ENCODE assay signal across 8 mouse cellular contexts in genomic region chr14:30549777-30550149, GRCm38 (mm10). TPM values are rescaled to one million over a fixed set of nuclear protein-coding genes. Genes with fewer than 3 reads are reported as not detected.
DNase-seq lines count a peak whose midpoint lies in the region; ATAC-seq and TF ChIP-seq lines count a peak whose summit lies in the region.

No protein-coding gene starts in this region.

- peaks cover 55% of the 10 kb centered on the region for H3K79me2 ChIP-seq in myocyte (ENCODE audit: control insufficient read depth, insufficient read depth)

- ATAC-seq in forebrain, embryonic 15.5 days (replicated peaks) = peak; percentile 35
- ATAC-seq in limb, embryonic 14.5 days (ENCODE audit: low FRiP score, low read depth) = no peak

- DNase-seq in layer of hippocampus, adult 2 months (ENCODE audit: low spot score in 2 of 2) = no peak
- DNase-seq in layer of hippocampus, adult 9-11 months = no peak
- DNase-seq in R1 (ENCODE audit: low read depth, low spot score) = peak; percentile 48
- DNase-seq in limb, embryonic 14.5 days (ENCODE audit: low spot score) = no peak
- DNase-seq in frontal cortex, postnatal 25 days (ENCODE audit: low spot score in 2 of 2) = no peak
- no peak for DNase-seq in adrenal gland, postnatal 14 days

- no peaks in the 10 kb centered on the region for H3K9me3 ChIP-seq in forebrain, embryonic 15.5 days
- H3K9me3 ChIP-seq in limb, embryonic 14.5 days (ENCODE audit: control insufficient read depth, low read length) = no peaks in the 10 kb centered on the region

- 0 out of 2 replicates have a peak, but pooled peaks cover 3% of the 10 kb centered on the region for H3K36me3 ChIP-seq in forebrain, embryonic 15.5 days
- H3K36me3 ChIP-seq in limb, embryonic 14.5 days (ENCODE audit: control insufficient read depth, insufficient read depth, low read length) = no peaks in the 10 kb centered on the region; the same call in 1 of the 2 replicates
- no peaks in the 10 kb centered on the region for H3K36me3 ChIP-seq in myocyte (ENCODE audit: control insufficient read depth, insufficient read depth)

- WGBS in forebrain, embryonic 15.5 days = under 1% methylated on average over 10 of the region's 10 CpGs
- under 1% methylated on average over 10 of the region's 10 CpGs for WGBS in limb, embryonic 14.5 days

- H3ac ChIP-seq in myocyte (ENCODE audit: control insufficient read depth, insufficient read length) = peak overlapping the region; percentile 48

- H3K4me2 ChIP-seq in forebrain, embryonic 15.5 days (replicated peaks) = peak overlapping the region; percentile 67
- peak overlapping the region; percentile 81 for H3K4me2 ChIP-seq in limb, embryonic 14.5 days (replicated peaks; ENCODE audit: low read depth, low read length, severe bottlenecking)
- peak overlapping the region; percentile 64 for H3K4me2 ChIP-seq in myocyte (ENCODE audit: low read depth)

- H3K4me3 ChIP-seq in layer of hippocampus, adult 2 months = peak overlapping the region; percentile 93
- H3K4me3 ChIP-seq in forebrain, embryonic 15.5 days = peak overlapping the region; percentile 78
- H3K4me3 ChIP-seq in limb, embryonic 14.5 days (replicated peaks; ENCODE audit: low read length) = peak overlapping the region; percentile 84
- peak overlapping the region; percentile 81 for H3K4me3 ChIP-seq in myocyte

- H3K27ac ChIP-seq in layer of hippocampus, adult 2 months = peak overlapping the region; percentile 94
- H3K27ac ChIP-seq in forebrain, embryonic 15.5 days (replicated peaks) = peak overlapping the region; percentile 89
- H3K27ac ChIP-seq in limb, embryonic 14.5 days (replicated peaks; ENCODE audit: low read depth, low read length) = peak overlapping the region; percentile 88

- no peaks in the 10 kb centered on the region for H3K27me3 ChIP-seq in forebrain, embryonic 15.5 days
- no peaks in the 10 kb centered on the region for H3K27me3 ChIP-seq in limb, embryonic 14.5 days (ENCODE audit: control insufficient read depth, insufficient read depth, low read length)
- no peaks in the 10 kb centered on the region for H3K27me3 ChIP-seq in myocyte (ENCODE audit: control insufficient read depth, insufficient read depth, insufficient read length)

- peaks cover 29% of the 10 kb centered on the region for H3K4me1 ChIP-seq in forebrain, embryonic 15.5 days
- H3K4me1 ChIP-seq in limb, embryonic 14.5 days (ENCODE audit: control insufficient read depth, insufficient read depth, low read length) = peaks cover 26% of the 10 kb centered on the region

- H3K9ac ChIP-seq in forebrain, embryonic 15.5 days (replicated peaks) = peak overlapping the region; percentile 80
- H3K9ac ChIP-seq in limb, embryonic 14.5 days (ENCODE audit: low read depth, low read length, severe bottlenecking) = peak overlapping the region; percentile 75

- TF ChIP-seq CTCF in layer of hippocampus, adult 2 months (conservative IDR thresholded peaks at IDR 0.05) = no peak

- TF ChIP-seq POLR2A in limb, embryonic 14.5 days (IDR thresholded peaks at IDR 0.05; ENCODE audit: borderline replicate concordance, extremely low read depth, insufficient read depth, insufficient read length) = no peak
- TF ChIP-seq POLR2A in myocyte (IDR thresholded peaks at IDR 0.05; ENCODE audit: insufficient read length, low read depth) = no peak

TF ChIP-seq in myocyte, 11 proteins besides CTCF, POLR2A, EP300 and RAD21:
- TF ChIP-seq USF1 (IDR thresholded peaks at IDR 0.05; ENCODE audit: low read depth) = no peak
- no peak for TF ChIP-seq MYOG (IDR thresholded peaks at IDR 0.05; ENCODE audit: control insufficient read depth in 1 of 3, insufficient read depth in 1 of 3, insufficient read length in 2 of 3, low read depth in 2 of 3)
- TF ChIP-seq CEBPB (IDR thresholded peaks at IDR 0.05; ENCODE audit: insufficient read depth, poor library complexity, severe bottlenecking) = no peak
- no peak for TF ChIP-seq MYOD1 (IDR thresholded peaks at IDR 0.05; ENCODE audit: control insufficient read depth in 1 of 3, insufficient read length in 2 of 3, low read depth in 2 of 3)
- TF ChIP-seq POLR2AphosphoS2 (IDR thresholded peaks at IDR 0.05; ENCODE audit: insufficient read length, low read depth) = no peak
- TF ChIP-seq MAX (IDR thresholded peaks at IDR 0.05; ENCODE audit: low read depth) = no peak
- TF ChIP-seq TCF3 (IDR thresholded peaks at IDR 0.05; ENCODE audit: insufficient read length, low read depth) = no peak
- no peak for TF ChIP-seq SRF (IDR thresholded peaks at IDR 0.05; ENCODE audit: control insufficient read depth, insufficient read length, low read depth)
- no peak for TF ChIP-seq E2F4 (IDR thresholded peaks at IDR 0.05; ENCODE audit: insufficient read depth)
- no peak for TF ChIP-seq TCF12 (IDR thresholded peaks at IDR 0.05; ENCODE audit: insufficient read depth, poor library complexity, severe bottlenecking)
- no peak for TF ChIP-seq REST (IDR thresholded peaks at IDR 0.05; ENCODE audit: insufficient read depth, insufficient read length)

RNA-seq across cellular contexts. Expression of gene Tkt, which starts 1.6 kb away (rescaled TPM):
- 100 to 1,000 TPM; 162 to 164 TPM for total RNA-seq in layer of hippocampus, adult 2 months (2021)
- polyA plus RNA-seq in forebrain, embryonic 15.5 days (2015; fragmentation: Nextera tagmentation; extraction: Ambion mirVana) = 327 and 333 TPM in 2 replicates
- polyA plus RNA-seq in limb, embryonic 14.5 days (2012; rRNA removed) = 195 and 213 TPM in 2 replicates
- 107 and 123 TPM in 2 replicates for polyA plus RNA-seq in limb, embryonic 14.5 days (2014; fragmentation: Nextera tagmentation; extraction: Ambion mirVana)
- 53.0 TPM for polyA plus RNA-seq in myocyte (2012; fragmentation: generic; extraction: Trizol)
- total RNA-seq in adrenal gland, postnatal 14 days (2021) = 829 and 921 TPM in 2 replicates

RNA-seq across cellular contexts. Expression of gene Cacna1d, which starts 58.5 kb away (rescaled TPM):
- 10 to 100 TPM; 51.9 to 52.2 TPM for total RNA-seq in layer of hippocampus, adult 2 months (2021)
- polyA plus RNA-seq in forebrain, embryonic 15.5 days (2015; fragmentation: Nextera tagmentation; extraction: Ambion mirVana) = 7.1 and 8.2 TPM in 2 replicates
- polyA plus RNA-seq in limb, embryonic 14.5 days (2012; rRNA removed) = 13.0 and 15.4 TPM in 2 replicates
- polyA plus RNA-seq in limb, embryonic 14.5 days (2014; fragmentation: Nextera tagmentation; extraction: Ambion mirVana) = 4.7 and 4.9 TPM in 2 replicates
- not detected for polyA plus RNA-seq in myocyte (2012; fragmentation: generic; extraction: Trizol)
- 15.4 and 18.6 TPM in 2 replicates for total RNA-seq in adrenal gland, postnatal 14 days (2021)
